Mouse (Mus musculus) kidney, adult 10 weeks (tissue): ENCODE measurements around the gene Slc12a1. TPM values are rescaled to one million over a fixed set of nuclear protein-coding genes. Genes with fewer than 3 reads are reported as not detected.

Source experiments
- polyA plus RNA-seq: library from polyadenylated mRNA; stranded (reverse); fragments of 350-450 nt; fragmentation: Illumina TruSeq; extraction: RNeasy Lipid Tissue Mini Kit (QIAGEN cat#74804); gene quantifications from one replicate; pipeline ENCODE4 v1.2.3, GENCODE M21; 2014; ENCODE audit warnings: low read depth, low replicate concordance

Gene Slc12a1
- polyA plus RNA-seq, result 1,603 TPM

GRCm38 (mm10) chr2:125152388-125152787 lies at the start of gene Slc12a1:
Slc12a1 (plus strand) TSS chr2:125152505.

DNA sequence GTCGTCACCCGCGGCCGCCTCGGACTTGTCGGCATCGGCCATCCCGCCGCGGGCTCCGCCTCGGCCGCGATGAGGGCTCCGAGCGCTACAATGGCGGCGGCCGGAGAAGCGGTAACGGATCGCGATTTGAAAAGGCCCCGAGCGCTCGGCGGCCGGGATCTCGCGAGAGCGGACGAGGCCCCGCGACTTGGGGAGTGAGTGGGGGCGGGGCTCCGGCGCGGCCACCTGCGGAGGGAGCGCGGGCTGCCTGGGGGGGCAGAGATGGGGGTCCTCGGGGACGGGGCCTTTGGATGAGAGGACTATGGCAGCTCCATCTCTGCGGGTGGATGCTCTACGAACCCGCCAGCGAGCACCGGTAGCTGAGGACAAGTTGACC lies 28.8 kb upstream of the Slc12a1 start, which contains the start of gene Myef2:
Myef2 (minus strand) TSS at position 185 of the 376 bp plus-strand sequence.

GRCm38 (mm10) chr2:125135903-125136811 lies 16.1 kb upstream of the Slc12a1 start, which contains the start of gene Ctxn2:
Ctxn2 (plus strand) TSS chr2:125136692.

DNA sequence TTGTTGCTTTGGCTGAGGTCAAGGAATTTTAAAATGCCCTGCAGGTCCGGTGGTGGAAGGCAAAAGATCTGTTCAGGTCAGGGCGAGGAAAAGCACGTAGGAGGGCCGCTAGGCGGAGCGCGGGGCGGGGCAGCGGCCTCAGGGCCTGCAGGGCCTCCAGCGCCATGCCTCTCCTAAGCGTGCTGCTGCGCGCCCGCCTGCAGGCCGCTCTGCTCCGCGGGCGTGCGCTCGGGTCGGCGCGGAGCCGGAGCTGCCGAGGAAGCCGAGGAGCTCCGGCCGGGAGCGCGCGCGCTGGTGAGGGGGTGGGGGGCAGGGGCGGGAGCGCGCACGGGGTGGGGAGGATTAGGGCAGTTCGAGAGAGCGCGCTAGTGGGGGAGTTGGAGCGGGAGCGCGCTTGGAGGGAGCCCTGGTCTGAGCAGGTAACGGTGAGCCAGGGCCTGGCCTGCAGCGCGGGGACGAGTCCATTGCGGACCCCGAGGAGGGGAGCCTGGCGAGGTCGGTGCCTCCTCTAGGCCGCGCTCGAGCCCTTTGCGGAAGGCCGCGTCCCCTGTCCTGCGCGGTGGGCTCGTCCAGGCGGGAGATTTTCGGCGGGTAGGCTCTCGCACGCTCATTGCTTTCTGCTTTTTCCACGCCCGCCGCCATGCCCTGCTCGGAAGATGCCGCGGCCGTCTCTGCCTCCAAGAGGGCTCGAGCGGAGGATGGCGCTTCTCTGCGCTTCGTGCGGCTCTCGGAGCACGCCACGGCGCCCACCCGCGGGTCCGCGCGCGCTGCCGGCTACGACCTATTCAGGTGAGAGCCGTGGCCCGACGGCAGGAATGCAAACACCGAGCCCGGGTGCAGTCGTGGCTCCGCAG lies 95.0 kb downstream of the Slc12a1 start, which contains the start of gene Dut:
Dut (plus strand) TSS at position 83 of the 854 bp plus-strand sequence.

Other genes with a start within 250 kb of the Slc12a1 start
- gene Slc24a5, start 84.4 kb upstream of the Slc12a1 start, polyA plus RNA-seq, result 0.97 TPM
- 32.5 TPM for gene Myef2, start 28.8 kb upstream of the Slc12a1 start, polyA plus RNA-seq
- not detected for gene Ctxn2, start 15.8 kb upstream of the Slc12a1 start, polyA plus RNA-seq
- gene Dut, start 94.7 kb downstream of the Slc12a1 start, polyA plus RNA-seq, result 23.4 TPM